Mouse (Mus musculus): Measurements from ENCODE around the gene Gstt3. TPM values are rescaled to one million over a fixed set of nuclear protein-coding genes. Genes with fewer than 3 reads are reported as not detected.

Gstt3 gene
- total RNA-seq (2021), result 1 to 10 TPM; 1.4 to 3.2 TPM

DNA sequence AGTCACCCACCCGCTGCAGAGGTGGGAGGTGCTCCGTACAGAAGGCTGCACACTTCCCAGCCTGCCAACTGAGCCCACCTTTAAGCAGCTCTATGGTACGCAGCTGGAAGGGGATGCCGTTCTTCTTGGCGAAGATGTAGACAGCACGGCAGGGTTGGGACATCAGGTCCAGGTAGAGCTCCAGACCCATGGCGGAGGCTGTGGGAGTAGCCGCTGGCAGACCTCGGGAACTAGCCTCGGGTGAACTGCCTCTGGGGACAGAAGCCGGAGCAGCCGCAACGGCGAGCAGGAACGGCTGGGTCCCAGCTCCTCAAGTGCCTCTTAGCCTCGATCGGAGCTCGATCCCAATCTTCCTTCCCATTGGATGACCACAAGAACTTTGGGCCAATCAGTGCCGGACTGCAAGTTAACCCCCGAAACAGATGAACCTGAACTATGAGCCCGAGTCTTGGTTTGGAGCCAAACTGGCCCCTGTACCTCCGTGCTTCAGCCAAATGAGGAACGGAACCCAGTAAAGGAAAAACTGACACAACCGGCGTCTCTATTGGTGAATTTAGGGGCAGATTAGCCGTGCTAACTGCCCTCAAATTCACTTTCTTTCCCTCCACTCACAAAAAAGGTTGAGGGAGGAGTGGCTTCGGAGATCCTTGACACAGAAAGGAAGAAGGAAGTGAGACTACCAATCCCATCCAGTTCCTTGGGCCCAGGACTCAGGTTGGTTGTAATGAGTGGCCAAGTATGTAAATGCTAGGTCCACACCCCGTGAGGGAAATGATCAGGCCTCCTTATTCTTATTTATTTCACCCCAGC is at the start of gene Gstt3, which contains the start of gene Gm20441:
Gene Gstt3, minus strand, starts transcription at position 646 of the 810 bp plus-strand sequence.
Gene Gm20441, minus strand, starts transcription at position 186 of the 810 bp plus-strand sequence.
- no peak for DNase-seq

DNA sequence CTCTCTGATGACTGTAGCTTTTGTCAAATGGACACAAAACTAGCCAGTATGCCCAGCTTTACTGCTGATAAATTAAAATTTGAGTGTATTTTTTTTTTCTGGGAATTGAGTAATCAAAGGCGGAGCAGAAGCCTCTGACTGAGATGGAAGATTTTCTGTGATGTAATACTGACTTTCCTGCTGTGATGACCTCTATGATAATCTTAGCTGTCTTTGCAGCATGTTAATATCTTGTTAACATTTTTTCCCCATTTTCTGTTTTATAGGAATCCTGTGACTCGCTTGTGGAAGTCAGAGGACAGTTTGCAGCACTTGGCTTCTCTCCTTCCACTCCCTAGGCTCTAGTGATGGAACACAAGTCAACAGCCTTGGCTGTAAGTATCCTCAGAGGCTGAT is 49.1 kb upstream of the Gstt3 start:
- no peak for DNase-seq

DNA sequence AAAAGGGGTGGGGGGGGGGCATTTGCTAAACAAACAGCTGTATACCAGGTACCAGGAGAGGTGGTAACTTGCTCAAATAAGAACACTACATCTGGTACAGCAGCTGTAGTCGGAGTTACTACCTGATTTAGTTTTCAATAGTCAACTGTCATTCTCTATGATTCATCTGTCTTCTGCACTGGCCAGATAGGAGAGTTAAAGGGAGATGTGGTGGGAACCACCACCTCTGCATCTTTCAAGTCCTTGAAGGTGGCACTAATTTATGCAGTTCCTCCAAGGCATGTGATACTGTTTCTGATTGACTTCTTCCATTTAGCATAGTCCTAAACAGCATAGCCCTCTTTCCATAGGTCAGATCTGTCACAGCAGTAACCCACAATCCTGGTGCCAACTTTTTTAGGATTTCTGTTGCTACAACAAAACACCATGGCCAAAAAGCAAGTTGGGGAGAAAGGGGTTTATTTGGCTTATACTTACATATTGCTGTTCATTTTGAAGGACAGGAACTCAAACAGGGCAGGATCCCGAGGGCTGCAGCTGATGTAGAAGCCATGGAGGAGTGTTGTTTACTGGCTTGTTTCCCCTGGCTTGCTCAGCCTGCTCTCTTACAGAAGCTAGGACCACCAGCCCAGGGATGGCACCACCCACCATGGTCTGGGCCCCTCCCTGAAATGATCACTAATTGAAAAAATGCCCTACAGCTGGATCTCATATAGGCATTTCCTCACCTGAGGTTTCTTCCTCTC is 48.5 kb upstream of the Gstt3 start:
- no peak for DNase-seq

DNA sequence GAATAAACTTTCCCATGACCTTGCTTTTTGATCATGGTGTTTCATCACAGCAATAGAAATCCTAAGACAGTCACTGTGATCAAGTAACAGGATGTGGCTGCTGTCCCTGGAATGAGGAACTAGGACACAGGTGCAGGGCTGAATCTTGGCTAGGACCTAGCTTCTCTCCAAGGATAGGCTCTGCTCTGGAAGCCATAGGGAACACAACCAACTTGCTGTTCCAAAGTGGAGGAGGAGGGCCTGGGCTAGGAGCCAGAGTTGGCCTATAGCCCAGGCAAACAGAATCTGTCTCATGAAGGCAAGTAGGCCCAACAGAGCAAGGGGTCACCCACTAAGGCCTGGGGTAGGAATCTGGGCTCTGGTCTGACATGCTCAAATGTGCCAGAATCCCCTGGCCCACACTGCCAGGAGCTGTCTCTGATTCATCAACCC is 47.3 kb upstream of the Gstt3 start:
- peak; percentile 20 to 30 for DNase-seq

DNA sequence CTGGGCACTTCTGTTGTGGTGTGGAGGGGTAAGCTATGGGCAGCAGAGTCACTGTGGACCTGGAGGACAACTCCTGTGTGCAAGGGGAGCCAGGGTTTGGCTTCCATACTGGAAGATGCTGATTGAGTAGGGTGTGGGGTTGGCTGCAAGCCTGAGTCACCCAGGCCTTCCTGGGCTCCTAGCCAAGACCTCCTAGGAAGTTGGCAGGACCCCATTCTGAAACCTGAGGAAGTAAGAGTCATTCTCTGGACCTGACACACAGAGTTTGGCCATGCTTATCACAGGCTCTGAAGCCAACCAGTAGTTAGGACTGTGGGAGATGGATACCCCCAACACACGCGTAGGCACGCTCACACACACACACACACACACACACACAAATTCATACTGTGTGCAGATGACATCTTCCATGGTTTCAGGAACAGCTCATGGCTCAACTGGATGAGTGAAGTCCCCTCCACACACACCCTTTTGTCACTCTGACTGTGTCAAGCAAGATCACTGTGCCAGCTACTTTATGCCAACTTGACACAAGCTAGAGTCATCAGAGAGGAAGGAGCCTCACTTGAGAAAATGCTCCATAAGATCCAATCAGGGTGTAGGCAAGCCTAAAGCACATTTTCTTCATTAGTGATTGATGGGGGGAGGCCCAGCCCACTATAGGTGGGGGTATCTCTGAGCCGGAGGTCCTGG is 46.6 kb upstream of the Gstt3 start:
- DNase-seq, result no peak

DNA sequence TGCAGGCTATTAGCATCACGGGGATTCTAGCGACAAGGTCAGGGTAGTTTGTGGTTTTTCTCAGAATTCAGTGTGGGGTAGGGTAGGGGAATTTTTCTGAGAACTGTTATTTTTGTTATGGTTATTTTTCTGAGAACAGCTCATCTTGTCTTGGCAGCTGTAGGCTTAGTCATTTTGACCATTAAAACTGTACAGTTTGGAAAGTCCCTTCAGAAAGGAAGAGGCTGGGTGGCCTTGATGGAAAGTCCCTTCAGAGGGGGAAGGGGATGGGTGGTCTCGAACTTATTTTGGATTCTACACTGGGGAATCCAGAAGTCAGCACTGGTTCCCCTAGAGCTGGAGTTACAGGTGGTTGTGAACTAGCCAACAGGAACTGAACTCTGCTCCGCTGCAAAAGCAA is 43.3 kb upstream of the Gstt3 start:
- no peak for DNase-seq

DNA sequence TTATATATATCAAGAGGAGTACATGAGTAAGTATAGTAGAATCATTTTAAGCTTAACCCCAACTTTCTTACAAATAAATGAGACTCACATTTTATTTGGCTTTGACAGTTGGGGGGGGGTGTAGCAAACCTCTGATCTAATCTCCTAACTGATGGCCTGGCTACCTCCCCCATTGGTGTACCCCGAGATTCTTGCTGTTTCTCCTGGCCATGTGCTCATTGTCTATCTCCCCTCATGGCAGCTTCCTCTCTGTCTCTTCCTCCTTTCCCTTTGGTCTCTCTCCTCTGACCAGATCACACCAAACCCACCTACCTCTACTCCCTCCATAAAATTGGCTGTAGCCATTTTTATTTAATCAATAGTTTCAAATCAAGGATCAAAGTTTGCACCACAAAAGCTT is 42.6 kb upstream of the Gstt3 start:
- DNase-seq, result no peak

DNA sequence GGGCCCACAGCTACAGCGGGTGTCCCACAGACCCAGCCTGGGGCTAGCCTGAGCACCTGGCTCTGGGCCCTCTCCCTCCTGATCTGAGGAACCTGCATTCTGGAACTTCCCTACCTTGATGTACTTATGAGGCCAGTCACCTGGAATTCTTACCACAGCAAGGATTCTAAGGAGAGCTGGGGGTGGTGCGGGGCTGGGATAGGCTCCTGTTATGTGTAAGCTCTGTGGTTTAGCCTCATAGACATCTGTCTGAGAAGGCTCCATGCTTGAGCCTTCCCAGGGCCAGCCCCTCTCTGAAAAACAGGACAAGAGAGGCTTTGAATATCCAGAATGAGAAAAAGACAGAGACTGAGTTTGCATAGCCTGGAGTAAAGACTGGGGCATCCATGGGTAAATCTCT is 41.2 kb upstream of the Gstt3 start, which contains the start of gene Gstt4:
Gene Gstt4, minus strand, starts transcription at position 101 of the 400 bp plus-strand sequence.
- DNase-seq, result no peak

DNA sequence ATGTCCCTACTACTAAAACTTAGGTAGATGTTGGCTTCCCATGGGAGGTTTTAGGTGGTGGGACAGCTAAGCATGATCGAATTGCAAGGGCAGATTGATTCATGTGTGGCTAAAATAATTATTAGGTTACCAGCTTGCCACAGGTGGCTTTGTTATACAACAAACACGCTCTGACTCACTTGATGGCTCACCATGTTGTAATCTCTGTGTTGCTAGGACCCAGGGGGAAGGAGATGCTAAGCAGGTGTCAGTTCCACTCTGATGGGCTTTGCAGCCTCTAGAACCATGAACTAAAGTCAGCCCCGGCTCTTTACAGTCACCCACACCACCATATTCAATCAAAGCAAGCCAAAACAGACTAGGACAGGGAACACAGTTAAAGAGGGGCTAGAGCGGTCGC is 38.7 kb upstream of the Gstt3 start:
- DNase-seq, result no peak

DNA sequence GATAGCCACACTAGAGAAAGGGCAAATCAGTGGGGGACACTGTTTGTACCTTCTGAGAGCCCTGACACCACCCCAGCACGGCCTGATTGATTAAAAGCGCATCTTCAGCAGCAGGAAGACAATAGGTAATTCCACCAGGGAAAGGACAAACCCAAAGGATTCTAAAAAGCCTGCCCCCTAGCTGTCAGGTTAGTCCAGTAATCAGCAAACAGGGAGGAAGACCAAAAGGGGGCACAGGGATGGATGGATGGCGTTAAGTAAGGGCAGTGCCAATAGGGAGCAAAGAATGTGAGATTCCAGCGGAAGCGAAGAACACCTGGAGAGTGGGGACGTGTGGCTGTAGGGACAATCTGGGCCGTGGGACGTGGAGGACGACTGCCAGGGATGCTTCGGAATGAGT is 37.4 kb upstream of the Gstt3 start:
- no peak for DNase-seq

DNA sequence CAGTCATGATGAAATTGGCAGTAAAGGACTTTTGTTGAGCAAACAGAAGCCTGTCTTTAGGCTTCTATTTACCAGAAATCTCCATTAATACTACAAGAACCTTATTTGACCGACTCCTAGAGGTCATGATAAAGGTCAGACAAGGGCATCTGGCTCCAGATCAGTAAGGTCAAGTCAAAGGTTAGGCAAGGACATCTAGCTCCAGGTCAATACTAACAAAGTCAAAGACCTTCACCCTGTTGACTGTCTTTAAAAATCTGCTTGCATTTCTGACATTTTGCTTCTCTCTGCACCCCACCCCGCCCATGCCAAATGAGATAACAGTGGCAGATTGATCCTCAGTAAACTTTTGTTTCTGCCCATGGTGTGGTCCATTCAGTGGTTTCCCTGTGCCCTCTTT is 23.0 kb upstream of the Gstt3 start:
- DNase-seq, result no peak

DNA sequence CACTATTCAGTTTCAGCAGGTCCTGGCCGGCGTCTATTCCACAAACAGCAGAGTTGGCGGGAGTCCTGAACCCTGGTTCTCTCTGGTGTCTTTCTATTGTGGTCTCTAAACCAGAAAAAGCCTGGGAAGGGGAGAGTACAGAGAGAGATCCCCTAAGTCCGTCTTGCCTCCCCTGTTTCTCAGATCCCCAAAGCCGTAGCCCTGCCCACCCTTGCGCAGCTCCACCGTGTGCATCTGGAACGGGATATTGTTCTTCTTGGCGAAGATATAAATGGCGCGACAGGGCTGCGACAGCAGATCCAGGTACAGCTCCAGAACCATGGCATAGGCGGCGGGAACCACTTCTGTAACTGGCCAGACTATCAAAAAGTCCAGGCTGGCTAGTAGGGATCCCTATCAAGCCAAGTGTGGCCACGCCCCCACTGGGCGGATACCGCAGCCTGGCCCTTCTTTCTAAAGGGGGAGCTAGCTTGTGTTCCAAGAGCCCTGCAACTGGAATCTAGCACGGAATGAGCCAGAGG is 17.0 kb upstream of the Gstt3 start, which contains the start of gene Gstt1:
Gene Gstt1, minus strand, starts transcription at position 409 of the 521 bp plus-strand sequence.
- DNase-seq, result peak in 1 of 2 experiments; percentile 8

DNA sequence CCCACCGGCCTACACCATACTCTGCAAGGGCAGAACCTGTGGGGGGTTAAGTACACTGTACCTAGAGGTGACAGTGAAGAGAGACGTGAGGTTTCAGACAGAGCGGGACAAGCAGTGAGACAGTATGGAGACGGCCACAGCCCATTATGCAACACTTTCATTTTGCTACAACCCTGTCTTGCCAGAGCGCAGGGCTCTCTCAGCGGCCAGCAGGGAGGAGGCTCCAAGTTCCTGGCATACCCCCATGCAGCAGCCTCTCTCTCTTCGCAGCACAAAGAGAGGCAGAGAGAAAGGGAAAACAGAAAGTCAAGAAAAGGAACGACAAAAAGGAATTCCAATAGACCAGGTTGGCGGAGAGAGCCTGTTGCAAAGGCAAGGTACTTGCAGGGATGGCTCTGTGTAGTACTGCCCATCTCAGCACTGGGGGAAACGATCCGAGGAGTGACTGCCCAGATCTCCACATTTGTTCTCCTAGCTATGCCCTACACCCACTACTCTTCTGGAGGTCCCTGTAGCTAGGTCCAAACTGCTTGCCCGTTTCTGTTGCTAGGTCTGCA is 16.5 kb upstream of the Gstt3 start:
- DNase-seq, result peak; percentile 22 to 37

DNA sequence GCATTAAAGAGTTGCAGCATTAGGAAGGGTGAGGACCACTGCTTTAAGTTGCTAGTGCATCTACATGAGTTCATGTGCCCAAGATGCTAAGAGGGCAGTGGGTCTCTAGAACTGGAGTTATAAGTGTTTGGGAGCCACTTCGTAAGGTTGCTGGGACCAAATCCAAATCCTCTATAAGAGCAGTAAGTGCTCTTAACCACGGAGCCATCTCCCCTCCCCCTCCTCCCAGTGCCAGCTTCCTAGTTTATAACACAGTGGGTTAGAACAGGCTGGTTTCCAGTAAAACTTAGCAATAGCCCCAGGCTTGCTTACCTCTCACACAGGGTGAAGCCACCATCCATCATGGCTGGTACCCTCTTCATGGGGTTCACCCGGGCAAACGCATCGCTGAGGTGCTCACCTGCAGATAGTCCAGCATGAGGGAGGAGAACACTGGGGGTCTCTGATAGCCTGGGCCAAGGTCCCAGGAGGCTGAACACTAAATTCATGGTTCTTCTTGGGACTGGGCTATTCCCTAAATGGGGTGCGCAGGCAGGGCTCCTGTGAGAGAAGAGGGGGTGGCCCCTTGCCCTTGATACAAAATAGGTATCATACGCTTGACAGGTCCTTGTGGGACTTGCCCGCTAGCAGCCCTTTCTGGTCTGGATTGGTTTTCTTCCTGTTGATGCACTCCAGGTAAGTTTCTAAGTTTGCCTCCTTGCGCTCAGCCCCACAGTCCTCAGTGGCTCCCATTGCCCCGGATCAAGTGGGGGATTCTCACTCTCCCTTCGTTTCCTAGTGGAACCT is 15.7 kb upstream of the Gstt3 start:
- no peak for DNase-seq

DNA sequence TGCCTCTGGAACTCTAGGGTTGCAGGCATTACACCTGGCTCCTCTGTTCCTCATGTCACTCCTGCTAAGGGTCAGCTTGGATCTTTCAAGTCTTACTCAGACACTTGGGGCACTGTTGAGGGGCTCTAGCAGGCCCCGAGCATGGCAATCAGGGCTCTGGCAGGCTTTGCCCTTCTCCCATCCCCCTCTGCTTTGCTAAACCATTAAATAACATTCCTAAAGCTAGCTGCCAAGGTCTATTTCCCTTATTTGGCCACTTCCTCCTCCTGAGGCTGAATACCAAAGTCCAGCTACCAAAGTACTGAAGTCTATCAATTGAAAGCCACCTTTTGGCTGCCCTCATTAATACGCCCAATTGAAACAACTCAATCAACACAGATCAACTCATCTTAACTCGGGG is 13.7 kb upstream of the Gstt3 start:
- no peak for DNase-seq

DNA sequence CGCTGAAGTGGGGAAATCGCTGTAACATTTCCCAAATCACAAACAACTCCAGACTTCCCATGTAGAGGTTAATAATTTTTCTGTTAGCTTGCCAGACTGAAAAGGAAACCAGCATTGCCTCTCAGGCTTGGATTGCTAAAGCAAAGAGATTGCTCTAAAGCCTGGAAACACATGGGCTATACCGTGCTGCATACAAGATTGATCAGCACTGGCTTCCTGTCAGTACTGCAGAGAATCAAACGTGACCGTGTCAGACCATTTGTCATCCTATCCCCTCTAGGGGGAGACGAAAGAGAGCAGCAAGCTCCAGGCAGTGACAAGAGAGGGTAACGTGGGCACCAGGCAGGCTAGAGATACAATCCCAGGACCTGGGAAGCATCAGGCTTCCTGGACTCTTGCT is 9.6 kb upstream of the Gstt3 start:
- DNase-seq, result no peak

DNA sequence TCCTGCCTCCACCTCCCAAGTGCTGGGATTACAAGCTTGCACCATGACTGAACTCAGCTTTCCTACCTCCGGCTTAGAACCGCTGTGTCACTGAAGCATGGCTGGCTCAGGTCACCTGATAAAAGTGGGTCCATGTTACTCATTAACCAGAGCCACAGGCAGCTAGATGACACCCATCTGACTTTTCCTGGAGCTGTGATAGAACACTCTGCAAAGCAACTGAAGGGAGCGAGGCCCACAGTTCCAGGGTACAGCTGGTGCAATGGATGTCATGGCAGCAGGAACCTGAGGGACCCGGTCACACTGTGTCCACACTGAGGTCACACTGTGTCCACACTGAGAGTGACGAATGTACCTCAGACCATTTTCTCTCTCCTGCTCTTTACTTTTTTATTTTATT is 8.6 kb upstream of the Gstt3 start:
- DNase-seq, result no peak

DNA sequence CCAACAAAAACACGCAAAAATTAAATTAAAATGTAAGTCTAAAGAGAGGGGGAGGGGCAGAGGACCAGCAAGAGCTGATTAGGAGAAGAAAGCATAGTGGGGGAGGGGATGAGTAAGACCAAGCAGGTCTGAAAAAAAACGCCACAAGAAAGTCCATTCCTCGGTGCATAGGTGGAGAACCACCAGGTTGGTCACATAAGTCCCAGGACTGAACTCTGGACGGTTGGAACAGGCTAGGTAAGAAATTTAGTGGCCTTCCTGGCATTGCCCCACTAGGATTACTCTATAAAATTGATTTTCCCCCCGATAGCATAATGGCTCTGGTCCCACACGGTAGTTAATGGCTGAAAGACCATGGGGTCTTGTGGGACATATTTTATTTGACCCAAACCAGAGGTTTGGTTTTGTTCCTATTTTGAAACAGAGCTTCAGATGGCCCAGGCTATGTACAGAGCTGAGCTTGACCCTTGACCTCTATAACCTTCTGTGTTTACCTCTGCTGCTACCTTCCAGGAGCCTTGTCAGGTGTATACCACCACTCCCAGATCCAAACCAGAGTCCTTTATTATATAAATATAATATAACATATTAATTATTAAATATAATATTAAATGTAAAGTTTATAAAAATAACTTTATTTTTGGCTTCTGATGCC is 8.0 kb upstream of the Gstt3 start:
- no peak for DNase-seq

DNA sequence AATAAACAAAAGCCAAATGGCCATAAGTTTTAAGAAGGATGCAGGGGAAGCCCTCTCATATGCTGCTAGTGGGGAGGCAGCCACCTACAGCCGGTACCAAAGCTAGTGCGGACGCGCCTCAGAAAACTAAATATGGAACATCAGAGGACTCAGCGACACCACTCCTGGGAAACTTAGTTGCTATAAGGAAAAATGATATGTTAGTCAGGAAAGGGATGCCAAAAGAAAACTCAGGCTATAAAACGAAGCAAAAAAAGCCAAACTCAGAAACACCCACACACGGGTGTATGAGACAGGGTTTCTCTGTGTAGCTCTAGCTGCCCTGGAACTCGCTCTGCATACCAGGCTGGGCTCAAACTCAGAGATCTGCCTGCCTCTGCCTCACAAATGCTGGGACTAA is 7.1 kb upstream of the Gstt3 start:
- DNase-seq, result no peak

DNA sequence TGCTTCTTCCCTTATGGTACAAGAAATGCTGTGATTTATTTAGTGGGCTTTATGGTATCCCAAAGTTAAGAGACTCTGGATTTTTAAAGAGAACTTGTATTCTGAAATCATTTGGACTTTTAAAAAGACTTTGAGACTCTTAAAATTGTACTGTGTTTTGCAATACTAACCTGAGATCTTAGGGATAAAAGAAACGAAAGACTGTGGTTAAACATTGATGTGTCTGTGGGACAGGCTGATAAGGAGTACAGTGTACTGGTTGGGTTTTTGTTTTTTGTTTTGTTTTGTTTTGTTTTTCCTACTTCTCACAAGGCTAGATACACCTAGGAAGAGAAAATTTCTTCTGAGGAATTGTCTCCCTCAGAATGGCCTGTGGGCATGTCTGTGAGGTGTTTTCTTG is 4.2 kb upstream of the Gstt3 start:
- DNase-seq, result no peak
